Mouse (Mus musculus): Measurements from ENCODE around the gene Srrm4. TPM values are rescaled to one million over a fixed set of nuclear protein-coding genes. Genes with fewer than 3 reads are reported as not detected.

Srrm4 gene
- total and polyA plus RNA-seq, 2 experiments from 2014 or later: 8.0 to 15.4 TPM

DNA sequence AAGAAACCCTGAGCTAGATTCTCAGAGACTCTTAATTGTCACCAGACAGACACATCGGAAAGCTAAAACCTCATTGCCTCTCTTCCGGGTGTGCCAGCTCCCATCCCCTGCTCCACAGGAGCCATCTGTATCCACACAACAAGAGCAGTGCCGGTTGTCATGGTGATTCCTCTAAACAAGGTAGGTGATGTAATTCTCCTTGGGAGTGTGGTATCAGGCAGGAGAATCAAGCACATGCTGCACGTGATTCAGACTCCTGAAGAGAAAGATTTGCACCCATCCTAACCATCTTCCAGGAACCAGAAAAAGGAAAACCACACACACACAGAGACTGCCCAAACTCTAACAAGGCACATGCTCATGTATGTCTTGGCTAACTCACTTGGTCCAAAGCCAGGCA is 65.3 kb downstream of the Srrm4 start:
- no peak overlapping the region for H3K27ac ChIP-seq (ENCODE audit: low read depth, low read length)
- 26% methylated on average over 4 of the region's 4 CpGs for WGBS

GRCm38 (mm10) chr5:116525308-116525707 is 66.3 kb downstream of the Srrm4 start:
- no peak overlapping the region for H3K27ac ChIP-seq (ENCODE audit: low read depth, low read length)
- ATAC-seq (ENCODE audit: low FRiP score): no peak
- H3K9ac ChIP-seq (replicated peaks; ENCODE audit: low read length, poor library complexity, severe bottlenecking): no peak overlapping the region
- no peak overlapping the region for H3K4me2 ChIP-seq (ENCODE audit: low read depth, low read length, poor library complexity, severe bottlenecking)
- WGBS: 88% methylated on average over 8 of the region's 8 CpGs
- 0 out of 2 replicates have a peak, but pooled peaks cover 6% of the 10 kb centered on the region for H3K4me1 ChIP-seq (ENCODE audit: insufficient read depth, low read length)
- no peaks in the 10 kb centered on the region for H3K9me3 ChIP-seq (ENCODE audit: low read length)
- H3K27me3 ChIP-seq (ENCODE audit: insufficient read depth, low read length): no peaks in the 10 kb centered on the region
- DNase-seq (ENCODE audit: low spot score): no peak
- no peak for TF ChIP-seq CTCF (IDR thresholded peaks at IDR 0.05)
- H3K4me3 ChIP-seq (ENCODE audit: low read depth, low read length): no peak overlapping the region
- H3K36me3 ChIP-seq (ENCODE audit: insufficient read depth, low read length): no peaks in the 10 kb centered on the region

More for the DNA sequence above, 65.3 kb downstream of the Srrm4 start:
- Histone ChIP-seq H3K9ac (replicated peaks; ENCODE audit: low read length, poor library complexity, severe bottlenecking) (no peak overlapping the region), H3K4me1 (ENCODE audit: insufficient read depth, low read length) (0 out of 2 replicates have a peak, but pooled peaks cover 6% of the 10 kb centered on the region), H3K9me3 (ENCODE audit: low read length) (no peaks in the 10 kb centered on the region), H3K36me3 (ENCODE audit: insufficient read depth, low read length) (no peaks in the 10 kb centered on the region), H3K27me3 (ENCODE audit: insufficient read depth, low read length) (no peaks in the 10 kb centered on the region), H3K4me2 (ENCODE audit: low read depth, low read length, poor library complexity, severe bottlenecking) (no peak overlapping the region), H3K4me3 (ENCODE audit: low read depth, low read length) (no peak overlapping the region)
- 0 out of 2 replicates have a peak, but pooled peaks have one; percentile 38 for ATAC-seq (ENCODE audit: low FRiP score)
- DNase-seq (ENCODE audit: low spot score): peak; percentile 88
- no peak for TF ChIP-seq CTCF (IDR thresholded peaks at IDR 0.05)

GRCm38 (mm10) chr5:116523553-116523952 is 68.1 kb downstream of the Srrm4 start:
- H3K4me1 ChIP-seq (ENCODE audit: insufficient read depth, low read length): 0 out of 2 replicates have a peak, but pooled peaks cover 6% of the 10 kb centered on the region
- WGBS: 83% methylated on average over 8 of the region's 8 CpGs
- H3K36me3 ChIP-seq (ENCODE audit: insufficient read depth, low read length): no peaks in the 10 kb centered on the region
- no peak overlapping the region for H3K4me2 ChIP-seq (ENCODE audit: low read depth, low read length, poor library complexity, severe bottlenecking)
- H3K4me3 ChIP-seq (ENCODE audit: low read depth, low read length): no peak overlapping the region
- ATAC-seq (ENCODE audit: low FRiP score): no peak
- H3K9ac ChIP-seq (replicated peaks; ENCODE audit: low read length, poor library complexity, severe bottlenecking): no peak overlapping the region
- no peaks in the 10 kb centered on the region for H3K27me3 ChIP-seq (ENCODE audit: insufficient read depth, low read length)
- no peaks in the 10 kb centered on the region for H3K9me3 ChIP-seq (ENCODE audit: low read length)
- TF ChIP-seq CTCF (IDR thresholded peaks at IDR 0.05): no peak
- no peak for DNase-seq (ENCODE audit: low spot score)
- no peak overlapping the region for H3K27ac ChIP-seq (ENCODE audit: low read depth, low read length)

- Histone ChIP-seq H3K36me3 (ENCODE audit: insufficient read depth, low read length) (no peaks in the 10 kb centered on the region), H3K9ac (replicated peaks; ENCODE audit: low read length, poor library complexity, severe bottlenecking) (no peak overlapping the region), H3K4me2 (ENCODE audit: low read depth, low read length, poor library complexity, severe bottlenecking) (no peak overlapping the region), H3K4me1 (ENCODE audit: insufficient read depth, low read length) (0 out of 2 replicates have a peak, but pooled peaks cover 6% of the 10 kb centered on the region), H3K27me3 (ENCODE audit: insufficient read depth, low read length) (no peaks in the 10 kb centered on the region), H3K9me3 (ENCODE audit: low read length) (no peaks in the 10 kb centered on the region), H3K27ac (ENCODE audit: low read depth, low read length) (no peak overlapping the region), H3K4me3 (ENCODE audit: low read depth, low read length) (no peak overlapping the region)
- TF ChIP-seq CTCF (IDR thresholded peaks at IDR 0.05): no peak
- ATAC-seq (ENCODE audit: low FRiP score) (no peak), DNase-seq (ENCODE audit: low spot score) (no peak)
- 70% methylated on average over 9 of the region's 9 CpGs for WGBS
Observed at GRCm38 (mm10) chr5:116523079-116523478, 68.5 kb downstream of the Srrm4 start.

DNA sequence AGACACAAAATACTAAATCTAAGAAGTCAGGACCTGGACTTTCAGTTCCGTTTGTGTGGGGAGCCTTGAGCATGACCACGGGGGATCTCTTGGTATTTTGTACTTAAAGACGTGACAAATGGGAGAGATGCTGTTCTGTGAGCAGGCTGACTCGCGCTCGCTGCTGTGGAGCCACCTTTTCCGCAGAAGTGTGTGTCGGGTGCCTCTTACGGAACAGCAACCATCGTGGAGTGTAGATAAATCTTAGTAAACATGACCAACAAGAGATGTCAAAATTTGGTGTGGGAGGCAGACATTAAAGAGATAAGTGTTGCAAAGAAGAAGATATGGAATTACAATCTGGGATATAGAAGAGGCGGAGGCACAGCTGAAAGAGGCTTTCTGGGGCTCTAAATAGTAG is 69.3 kb downstream of the Srrm4 start:
- no peak for DNase-seq (ENCODE audit: low spot score)
- Histone ChIP-seq H3K4me3 (ENCODE audit: low read depth, low read length) (no peak overlapping the region), H3K36me3 (ENCODE audit: insufficient read depth, low read length) (no peaks in the 10 kb centered on the region), H3K9ac (replicated peaks; ENCODE audit: low read length, poor library complexity, severe bottlenecking) (no peak overlapping the region), H3K9me3 (ENCODE audit: low read length) (no peaks in the 10 kb centered on the region), H3K27me3 (ENCODE audit: insufficient read depth, low read length) (no peaks in the 10 kb centered on the region), H3K27ac (ENCODE audit: low read depth, low read length) (no peak overlapping the region), H3K4me2 (ENCODE audit: low read depth, low read length, poor library complexity, severe bottlenecking) (no peak overlapping the region), H3K4me1 (ENCODE audit: insufficient read depth, low read length) (0 out of 2 replicates have a peak, but pooled peaks cover 6% of the 10 kb centered on the region)
- 69% methylated on average over 11 of the region's 11 CpGs for WGBS
- ATAC-seq (ENCODE audit: low FRiP score): no peak
- TF ChIP-seq CTCF (IDR thresholded peaks at IDR 0.05): no peak

- Histone ChIP-seq H3K27me3 (ENCODE audit: insufficient read depth, low read length) (no peaks in the 10 kb centered on the region), H3K9me3 (ENCODE audit: low read length) (no peaks in the 10 kb centered on the region), H3K4me1 (ENCODE audit: insufficient read depth, low read length) (0 out of 2 replicates have a peak, but pooled peaks cover 2% of the 10 kb centered on the region), H3K4me3 (ENCODE audit: low read depth, low read length) (no peak overlapping the region), H3K27ac (ENCODE audit: low read depth, low read length) (no peak overlapping the region), H3K4me2 (ENCODE audit: low read depth, low read length, poor library complexity, severe bottlenecking) (no peak overlapping the region), H3K9ac (replicated peaks; ENCODE audit: low read length, poor library complexity, severe bottlenecking) (no peak overlapping the region), H3K36me3 (ENCODE audit: insufficient read depth, low read length) (no peaks in the 10 kb centered on the region)
- ATAC-seq (ENCODE audit: low FRiP score): no peak
- DNase-seq (ENCODE audit: low spot score): peak; percentile 10
- no peak for TF ChIP-seq CTCF (IDR thresholded peaks at IDR 0.05)
- 31% methylated on average over 4 of the region's 4 CpGs for WGBS
Observed at GRCm38 (mm10) chr5:116518047-116518446, 73.6 kb downstream of the Srrm4 start.

All from midbrain, postnatal 0 days (tissue).